Mouse (Mus musculus) lung, postnatal 0 days (tissue): Measurements from ENCODE around the gene Vmn1r237. TPM values are rescaled to one million over a fixed set of nuclear protein-coding genes. Genes with fewer than 3 reads are reported as not detected.
A peak's percentile ranks its signal among the peaks of the same experiment; 100 is the strongest.

Source experiments
- ATAC-seq: fragments of 200-750 bp; cut with Nextera tagmentation; 2 replicates; pipeline ENCODE4 v1.8.0; 2017; ENCODE audit warnings: moderate library complexity
- DNase-seq: peaks from one replicate; pipeline ENCODE4 v3.0.0-alpha.2; 2016; ENCODE audit warnings: low spot score
- H3K27ac ChIP-seq: fragments of 300-500 bp; sonication (generic); 2 replicates; pipeline ENCODE4 v1.5.1; 2014; ENCODE audit warnings: antibody characterized with exemption, mild to moderate bottlenecking, low read length, mixed read lengths
- H3K27me3 ChIP-seq: fragments of 300-500 bp; sonication (generic); replicated peaks from 2 replicates; pipeline ENCODE4 v1.6.1; 2014; ENCODE audit warnings: low read length, mixed read lengths; ENCODE audit not compliant: insufficient read depth
- H3K36me3 ChIP-seq: fragments of 300-500 bp; sonication (generic); 2 replicates; pipeline ENCODE4 v1.6.1; 2014; ENCODE audit warnings: low read length, mixed read lengths; ENCODE audit not compliant: insufficient read depth
- H3K4me1 ChIP-seq: fragments of 300-500 bp; sonication (generic); 2 replicates; pipeline ENCODE4 v1.6.1; 2014; ENCODE audit warnings: antibody characterized with exemption, low read depth, low read length, mixed read lengths; ENCODE audit not compliant: insufficient read depth
- H3K4me2 ChIP-seq: fragments of 300-500 bp; sonication (generic); replicated peaks from 2 replicates; pipeline ENCODE4 v1.6.1; 2014; ENCODE audit warnings: low read depth, mild to moderate bottlenecking, low read length, moderate library complexity, mixed read lengths
- H3K4me3 ChIP-seq: fragments of 300-500 bp; sonication (generic); 2 replicates; pipeline ENCODE4 v1.5.1; 2014; ENCODE audit warnings: low read depth, low read length
- H3K9ac ChIP-seq: fragments of 300-500 bp; sonication (generic); replicated peaks from 2 replicates; pipeline ENCODE4 v1.6.1; 2014; ENCODE audit warnings: low read depth, mild to moderate bottlenecking
- H3K9me3 ChIP-seq: fragments of 300-500 bp; sonication (generic); 2 replicates; pipeline ENCODE4 v1.6.1; 2016; ENCODE audit warnings: low read length, mixed read lengths
- CTCF ChIP-seq: IDR thresholded peaks from 2 replicates; pipeline ENCODE4 v1.5.1; 2016; ENCODE audit warnings: antibody characterized with exemption, mild to moderate bottlenecking
- EP300 ChIP-seq: IDR thresholded peaks from 2 replicates; pipeline ENCODE4 v1.6.1; 2016; ENCODE audit warnings: antibody characterized with exemption, mild to moderate bottlenecking, control low read depth
- WGBS: fragments of 180-500 bp; shearing (Covaris S2); extraction: QIAGEN DNeasy Blood & Tissue Kit; methylation state at CpG from one replicate; pipeline ENCODE4 v1.1.7; 2014; 5-methylcytosine and 5-hydroxymethylcytosine counted together
- microRNA-seq: library from miRNA; unstranded; fragments of <30 nt; microRNA quantifications from one replicate; pipeline ENCODE4, GENCODE M21; 2016
- polyA plus RNA-seq: library from polyadenylated mRNA; unstranded; fragments of >200 nt; fragmentation: Nextera tagmentation; extraction: Ambion mirVana; gene quantifications from 2 replicates; pipeline ENCODE4 v1.2.1, GENCODE M21; 2015

The Vmn1r237 gene
- not detected in 2 replicates for polyA plus RNA-seq

GRCm38 (mm10) chr17:21311565-21311964 is at the start of gene Vmn1r237:
Vmn1r237 (plus strand) TSS chr17:21311865.
- Histone ChIP-seq H3K27ac (no peak within 1 kb of the TSS), H3K9me3 (no peaks in the 10 kb centered on the region), H3K4me3 (no peak within 1 kb of the TSS), H3K4me1 (no peaks in the 10 kb centered on the region), H3K36me3 (no peaks in the 10 kb centered on the region), H3K4me2 (no peak within 1 kb of the TSS), H3K9ac (no peak within 1 kb of the TSS), H3K27me3 (no peaks in the 10 kb centered on the region)
- ATAC-seq (no peak), DNase-seq (no peak)
- TF ChIP-seq CTCF = no peak
- no peak for TF ChIP-seq EP300

- DNase-seq (peak; percentile 47), ATAC-seq (no peak)
- Histone ChIP-seq H3K4me3 (no peak overlapping the region), H3K27ac (no peak overlapping the region), H3K9me3 (no peaks in the 10 kb centered on the region), H3K27me3 (no peaks in the 10 kb centered on the region), H3K4me2 (no peak overlapping the region), H3K9ac (no peak overlapping the region), H3K36me3 (no peaks in the 10 kb centered on the region), H3K4me1 (no peaks in the 10 kb centered on the region)
- WGBS = 11% methylated on average over 4 of the region's 4 CpGs
- TF ChIP-seq CTCF (peak; percentile 66), EP300 (no peak)
Measured at GRCm38 (mm10) chr17:21272103-21272502, 39.6 kb upstream of the Vmn1r237 start.

- H3K36me3 ChIP-seq = no peaks in the 10 kb centered on the region
- no peak within 1 kb of the TSS for H3K4me3 ChIP-seq
- ATAC-seq (no peak), DNase-seq (no peak)
- 66% methylated on average over 3 of the region's 3 CpGs for WGBS
- H3K27ac ChIP-seq = no peak within 1 kb of the TSS
- H3K4me1 ChIP-seq = no peaks in the 10 kb centered on the region
- no peak within 1 kb of the TSS for H3K9ac ChIP-seq
- H3K4me2 ChIP-seq = no peak within 1 kb of the TSS
- H3K27me3 ChIP-seq = no peaks in the 10 kb centered on the region
- H3K9me3 ChIP-seq = no peaks in the 10 kb centered on the region
- no peak for TF ChIP-seq EP300
- TF ChIP-seq CTCF = no peak
Measured at GRCm38 (mm10) chr17:21282642-21283041, 29.0 kb upstream of the Vmn1r237 start, which contains the start of gene Vmn1r236. Vmn1r236 (plus strand) TSS chr17:21282942.

GRCm38 (mm10) chr17:21284395-21284794 is 27.3 kb upstream of the Vmn1r237 start:
- ATAC-seq (no peak), DNase-seq (no peak)
- no peaks in the 10 kb centered on the region for H3K36me3 ChIP-seq
- H3K27ac ChIP-seq = no peak overlapping the region
- no peak overlapping the region for H3K9ac ChIP-seq
- no peaks in the 10 kb centered on the region for H3K27me3 ChIP-seq
- no peak overlapping the region for H3K4me2 ChIP-seq
- H3K4me3 ChIP-seq = no peak overlapping the region
- no peaks in the 10 kb centered on the region for H3K4me1 ChIP-seq
- no peaks in the 10 kb centered on the region for H3K9me3 ChIP-seq
- TF ChIP-seq CTCF = no peak
- no peak for TF ChIP-seq EP300

- no peak for ATAC-seq
- Histone ChIP-seq H3K9me3 (no peaks in the 10 kb centered on the region), H3K36me3 (no peaks in the 10 kb centered on the region), H3K4me2 (no peak overlapping the region), H3K27me3 (no peaks in the 10 kb centered on the region), H3K4me1 (no peaks in the 10 kb centered on the region), H3K27ac (no peak overlapping the region), H3K4me3 (no peak overlapping the region), H3K9ac (no peak overlapping the region)
- TF ChIP-seq CTCF (no peak), EP300 (no peak)
- DNase-seq = no peak
Measured at GRCm38 (mm10) chr17:21289695-21290094, 22.0 kb upstream of the Vmn1r237 start.

Small RNAs within 50 kb of the gene (microRNA-seq; reads per million reads assigned to microRNA genes)
- gene Gm26384 = not detected

Other genes with a start within 250 kb of the Vmn1r237 start
- gene Vmn1r234, start 85.8 kb upstream of the Vmn1r237 start, polyA plus RNA-seq = not detected in 2 replicates
- gene Vmn1r235, start 55.5 kb upstream of the Vmn1r237 start, polyA plus RNA-seq = not detected in 2 replicates
- gene Vmn1r236, start 28.9 kb upstream of the Vmn1r237 start, polyA plus RNA-seq = not detected in 2 replicates
- 1.8 and 2.4 TPM in 2 replicates for gene Zfp677, start 71.9 kb downstream of the Vmn1r237 start, polyA plus RNA-seq
- 5.8 and 6.1 TPM in 2 replicates for gene Zfp54, start 111.4 kb downstream of the Vmn1r237 start, polyA plus RNA-seq
- gene Zfp51, start 138.5 kb downstream of the Vmn1r237 start, polyA plus RNA-seq = 10.3 and 11.3 TPM in 2 replicates
- 8.8 and 9.0 TPM in 2 replicates for gene Zfp53, start 177.1 kb downstream of the Vmn1r237 start, polyA plus RNA-seq
- gene Zfp52, start 223.7 kb downstream of the Vmn1r237 start, polyA plus RNA-seq = 3.4 and 3.9 TPM in 2 replicates